Mouse (Mus musculus) Patski (cell line): ENCODE data around the gene Leo1. TPM values are rescaled to one million over a fixed set of nuclear protein-coding genes. Genes with fewer than 3 reads are reported as not detected.
"Not testable (repeated sequence)": the region's sequence is repeated elsewhere in the genome, so short reads cannot be mapped to it uniquely, and the experiment has no call there.

Experiments used
- ATAC-seq: fragments of 100-300 bp; one replicate; pipeline ENCODE4 v1.8.0; 2021
- CTCF ChIA-PET: fragments of 350-600 bp; sonication (Branson Sonifier 250); formaldehyde crosslinking; loops from one replicate; lab custom pipeline; 2022; ENCODE audit warnings: inconsistent platforms; lab: Charles Lee
- POLR2A ChIA-PET: fragments of 350-600 bp; sonication (Branson Sonifier 250); formaldehyde crosslinking; loops from one replicate; lab custom pipeline; 2022; ENCODE audit warnings: antibody characterized with exemption, inconsistent platforms; lab: Charles Lee
- DNase-seq: peaks from one replicate; pipeline ENCODE4 v3.0.0-alpha.2; 2011; ENCODE audit warnings: low read depth, low spot score
- H3K27me3 ChIP-seq: fragments of 371-371 bp; one replicate; pipeline ENCODE4 v1.5.1; 2021
- CTCF ChIP-seq: fragments of 100-300 bp; IDR thresholded peaks from one replicate; pipeline ENCODE4 v1.5.1; 2021
- in situ Hi-C: fragments of 300-500 bp; cut with MboI; formaldehyde crosslinking; loops from 3 replicates; pipeline ENCODE4 v1.11.1; 2018; ENCODE audit warnings: low pct_unique_long_range_greater_than_20kb, mixed read lengths
- polyA plus RNA-seq: library from polyadenylated mRNA; unstranded; gene quantifications from one replicate; pipeline ENCODE4 v1.2.3, GENCODE M21; 2021

Leo1 gene
- polyA plus RNA-seq, 1 experiment from 2014 or later, result 38.3 TPM

GRCm38 (mm10) chr9:75455684-75456083 lies 14.4 kb downstream of the Leo1 start:
- in situ Hi-C loops, result no loop called here
- ATAC-seq, result no peak
- DNase-seq, result no peak
- no peak for TF ChIP-seq CTCF
- POLR2A ChIA-PET, result no interaction called here
- CTCF ChIA-PET, result interaction anchor here (1.0 to 1.6 kb wide), 3 partner anchors 9 to 94 kb away, joined by 3 to 6 read pairs (median 6); no protein-coding TSS in a partner anchor
- H3K27me3 ChIP-seq, result no peaks in the 10 kb centered on the region

GRCm38 (mm10) chr9:75463050-75463660 lies 21.8 kb downstream of the Leo1 start:
- DNase-seq, result no peak
- no peaks in the 10 kb centered on the region for H3K27me3 ChIP-seq
- no peak for TF ChIP-seq CTCF
- ATAC-seq, result no peak
- ChIA-PET POLR2A (no interaction called here), CTCF (interaction anchor here (0.8 kb wide), 1 partner anchor 10 kb away, joined by 3 read pairs; no protein-coding TSS in a partner anchor)
- in situ Hi-C loops, result no loop called here

- no peak for TF ChIP-seq CTCF
- ATAC-seq (no peak), DNase-seq (no peak)
- no peaks in the 10 kb centered on the region for H3K27me3 ChIP-seq
- in situ Hi-C loops, result no loop called here
- POLR2A ChIA-PET, result no interaction called here
- CTCF ChIA-PET, result interaction anchor here (1.0 to 1.8 kb wide), 3 partner anchors 8 to 57 kb away, joined by 3 to 8 read pairs (median 3); partner anchors contain the start of gene Leo1
Observed at GRCm38 (mm10) chr9:75465856-75466255, 24.5 kb downstream of the Leo1 start.

GRCm38 (mm10) chr9:75466641-75467040 lies 25.3 kb downstream of the Leo1 start:
- ATAC-seq (no peak), DNase-seq (no peak)
- CTCF ChIA-PET, result interaction anchor here (0.5 to 1.8 kb wide), 6 partner anchors 8 to 105 kb away, joined by 3 to 8 read pairs (median 3); partner anchors contain the start of gene Leo1
- POLR2A ChIA-PET, result interaction anchor here (1.1 kb wide), 1 partner anchor 113 kb away, joined by 4 read pairs; no protein-coding TSS in a partner anchor
- in situ Hi-C loops, result no loop called here
- H3K27me3 ChIP-seq, result no peaks in the 10 kb centered on the region
- no peak for TF ChIP-seq CTCF

GRCm38 (mm10) chr9:75467581-75467980 lies 26.3 kb downstream of the Leo1 start:
- H3K27me3 ChIP-seq, result no peaks in the 10 kb centered on the region
- CTCF ChIA-PET, result interaction anchor here (1.2 to 1.8 kb wide), 3 partner anchors 8 to 10 kb away, joined by 3 to 8 read pairs (median 3); no protein-coding TSS in a partner anchor
- ATAC-seq, result no peak
- peak; percentile 30 for TF ChIP-seq CTCF
- POLR2A ChIA-PET, result interaction anchor here (1.1 kb wide), 1 partner anchor 112 kb away, joined by 4 read pairs; no protein-coding TSS in a partner anchor
- no peak for DNase-seq
- in situ Hi-C loops, result no loop called here

GRCm38 (mm10) chr9:75468297-75468696 lies 27.0 kb downstream of the Leo1 start:
- no peak for DNase-seq
- in situ Hi-C loops, result no loop called here
- ChIA-PET POLR2A (no interaction called here), CTCF (interaction anchor here (1.2 to 1.5 kb wide), 2 partner anchors 9 kb away, joined by 3 read pairs; no protein-coding TSS in a partner anchor)
- no peaks in the 10 kb centered on the region for H3K27me3 ChIP-seq
- peak; percentile 39 for TF ChIP-seq CTCF
- ATAC-seq, result no peak

- DNase-seq (no peak), ATAC-seq (no peak)
- POLR2A ChIA-PET, result no interaction called here
- CTCF ChIA-PET, result interaction anchor here (1.1 to 2.1 kb wide), 3 partner anchors 8 to 36 kb away, joined by 3 to 7 read pairs (median 3); partner anchors contain the start of gene Leo1
- in situ Hi-C loops, result no loop called here
- no peak for TF ChIP-seq CTCF
- no peaks in the 10 kb centered on the region for H3K27me3 ChIP-seq
Observed at GRCm38 (mm10) chr9:75477212-75477611, 35.9 kb downstream of the Leo1 start.

GRCm38 (mm10) chr9:75479106-75479725 lies 37.9 kb downstream of the Leo1 start:
- H3K27me3 ChIP-seq, result no peaks in the 10 kb centered on the region
- DNase-seq, result no peak
- POLR2A ChIA-PET, result no interaction called here
- no peak for TF ChIP-seq CTCF
- CTCF ChIA-PET, result interaction anchor here (0.7 kb wide), 1 partner anchor 13 kb away, joined by 3 read pairs; no protein-coding TSS in a partner anchor
- in situ Hi-C loops, result no loop called here
- no peak for ATAC-seq

GRCm38 (mm10) chr9:75480536-75481075 lies 39.3 kb downstream of the Leo1 start:
- no peak for ATAC-seq
- H3K27me3 ChIP-seq, result no peaks in the 10 kb centered on the region
- no peak for TF ChIP-seq CTCF
- in situ Hi-C loops, result no loop called here
- ChIA-PET POLR2A (interaction anchor here (0.8 kb wide), 1 partner anchor 9 kb away, joined by 3 read pairs; no protein-coding TSS in a partner anchor), CTCF (no interaction called here)
- no peak for DNase-seq

- H3K27me3 ChIP-seq, result no peaks in the 10 kb centered on the region
- ChIA-PET CTCF (interaction anchor here (0.9 to 2.7 kb wide), 4 partner anchors 9 to 30 kb away, joined by 3 to 7 read pairs (median 4); no protein-coding TSS in a partner anchor), POLR2A (interaction anchor here (1.1 kb wide), 1 partner anchor 38 kb away, joined by 3 read pairs; no protein-coding TSS in a partner anchor)
- no peak for TF ChIP-seq CTCF
- ATAC-seq, result no peak
- DNase-seq, result no peak
- in situ Hi-C loops, result no loop called here
Observed at GRCm38 (mm10) chr9:75485231-75485630, 43.9 kb downstream of the Leo1 start.

- CTCF ChIA-PET, in situ Hi-C loops, POLR2A ChIA-PET, DNase-seq, H3K27me3 ChIP-seq, ATAC-seq: not testable (repeated sequence)
Observed at GRCm38 (mm10) chr9:75488255-75488654, 46.9 kb downstream of the Leo1 start.
